Mouse (Mus musculus): ENCODE data around the gene Cep70. TPM values are rescaled to one million over a fixed set of nuclear protein-coding genes. Genes with fewer than 3 reads are reported as not detected.

The Cep70 gene
- total RNA-seq (2014; rRNA removed) (31.8 and 36.6 TPM in 2 replicates), polyA plus RNA-seq (2015; fragmentation: Nextera tagmentation; extraction: Ambion mirVana) (43.4 and 50.8 TPM in 2 replicates)

GRCm38 (mm10) chr9:99243190-99243894 is at the start of gene Cep70:
Cep70 (plus strand) TSS chr9:99243367.
- no peak; the same call in 1 of the 2 replicates for TF ChIP-seq CTCF (IDR thresholded peaks at IDR 0.05)
- peak within 1 kb of the TSS; percentile 86 for H3K27ac ChIP-seq (ENCODE audit: low read depth, low read length)
- peak within 1 kb of the TSS; percentile 64 for H3K4me2 ChIP-seq (ENCODE audit: low read depth, low read length, poor library complexity, severe bottlenecking)
- under 1% methylated on average over 59 of the region's 66 CpGs for WGBS
- H3K27me3 ChIP-seq (ENCODE audit: insufficient read depth, low read length), result no peaks in the 10 kb centered on the region
- no peaks in the 10 kb centered on the region for H3K4me1 ChIP-seq (ENCODE audit: insufficient read depth, low read length)
- peak within 1 kb of the TSS; percentile 84 for H3K9ac ChIP-seq (replicated peaks; ENCODE audit: low read length, poor library complexity, severe bottlenecking)
- H3K9me3 ChIP-seq (ENCODE audit: low read length), result no peaks in the 10 kb centered on the region
- peak; percentile 97 for ATAC-seq (ENCODE audit: low FRiP score)
- peak within 1 kb of the TSS; percentile 86 for H3K4me3 ChIP-seq (ENCODE audit: low read depth, low read length)
- DNase-seq (ENCODE audit: low spot score), result peak; percentile 97
- no peaks in the 10 kb centered on the region for H3K36me3 ChIP-seq (ENCODE audit: insufficient read depth, low read length)

GRCm38 (mm10) chr9:99212643-99213042 is 30.5 kb upstream of the Cep70 start:
- WGBS, result 76% methylated on average over 2 of the region's 2 CpGs
- Histone ChIP-seq H3K4me2 (ENCODE audit: low read depth, low read length, poor library complexity, severe bottlenecking) (no peak overlapping the region), H3K27me3 (ENCODE audit: insufficient read depth, low read length) (no peaks in the 10 kb centered on the region), H3K9me3 (ENCODE audit: low read length) (no peaks in the 10 kb centered on the region), H3K4me3 (ENCODE audit: low read depth, low read length) (no peak overlapping the region), H3K27ac (ENCODE audit: low read depth, low read length) (no peak overlapping the region), H3K36me3 (ENCODE audit: insufficient read depth, low read length) (no peaks in the 10 kb centered on the region), H3K4me1 (ENCODE audit: insufficient read depth, low read length) (no peaks in the 10 kb centered on the region), H3K9ac (replicated peaks; ENCODE audit: low read length, poor library complexity, severe bottlenecking) (no peak overlapping the region)
- ATAC-seq (ENCODE audit: low FRiP score) (no peak), DNase-seq (ENCODE audit: low spot score) (no peak)
- TF ChIP-seq CTCF (IDR thresholded peaks at IDR 0.05), result no peak

- WGBS, result 73% methylated on average over 2 of the region's 2 CpGs
- TF ChIP-seq CTCF (IDR thresholded peaks at IDR 0.05), result no peak
- Histone ChIP-seq H3K4me1 (ENCODE audit: insufficient read depth, low read length) (no peaks in the 10 kb centered on the region), H3K9me3 (ENCODE audit: low read length) (no peaks in the 10 kb centered on the region), H3K4me3 (ENCODE audit: low read depth, low read length) (no peak overlapping the region), H3K27ac (ENCODE audit: low read depth, low read length) (no peak overlapping the region), H3K9ac (replicated peaks; ENCODE audit: low read length, poor library complexity, severe bottlenecking) (no peak overlapping the region), H3K36me3 (ENCODE audit: insufficient read depth, low read length) (no peaks in the 10 kb centered on the region), H3K27me3 (ENCODE audit: insufficient read depth, low read length) (no peaks in the 10 kb centered on the region), H3K4me2 (ENCODE audit: low read depth, low read length, poor library complexity, severe bottlenecking) (no peak overlapping the region)
- no peak for ATAC-seq (ENCODE audit: low FRiP score)
- DNase-seq (ENCODE audit: low spot score), result no peak
These were observed 27.0 kb upstream of the Cep70 start for GRCm38 (mm10) chr9:99216182-99216581.

- H3K36me3 ChIP-seq (ENCODE audit: insufficient read depth, low read length), result no peaks in the 10 kb centered on the region
- no peaks in the 10 kb centered on the region for H3K27me3 ChIP-seq (ENCODE audit: insufficient read depth, low read length)
- no peaks in the 10 kb centered on the region for H3K4me1 ChIP-seq (ENCODE audit: insufficient read depth, low read length)
- H3K4me3 ChIP-seq (ENCODE audit: low read depth, low read length), result no peak overlapping the region
- ATAC-seq (ENCODE audit: low FRiP score) (no peak), DNase-seq (ENCODE audit: low spot score) (peak; percentile 13)
- WGBS, result 24% methylated on average over 6 of the region's 6 CpGs
- no peaks in the 10 kb centered on the region for H3K9me3 ChIP-seq (ENCODE audit: low read length)
- TF ChIP-seq CTCF (IDR thresholded peaks at IDR 0.05), result no peak
- H3K27ac ChIP-seq (ENCODE audit: low read depth, low read length), result no peak overlapping the region
- no peak overlapping the region for H3K4me2 ChIP-seq (ENCODE audit: low read depth, low read length, poor library complexity, severe bottlenecking)
- no peak overlapping the region for H3K9ac ChIP-seq (replicated peaks; ENCODE audit: low read length, poor library complexity, severe bottlenecking)
These were observed 25.0 kb upstream of the Cep70 start for GRCm38 (mm10) chr9:99217999-99218719.

GRCm38 (mm10) chr9:99221636-99222035 is 21.5 kb upstream of the Cep70 start:
- no peak for TF ChIP-seq CTCF (IDR thresholded peaks at IDR 0.05)
- no peaks in the 10 kb centered on the region for H3K36me3 ChIP-seq (ENCODE audit: insufficient read depth, low read length)
- no peak overlapping the region for H3K9ac ChIP-seq (replicated peaks; ENCODE audit: low read length, poor library complexity, severe bottlenecking)
- DNase-seq (ENCODE audit: low spot score) (no peak), ATAC-seq (ENCODE audit: low FRiP score) (no peak)
- H3K4me3 ChIP-seq (ENCODE audit: low read depth, low read length), result no peak overlapping the region
- H3K4me2 ChIP-seq (ENCODE audit: low read depth, low read length, poor library complexity, severe bottlenecking), result no peak overlapping the region
- no peaks in the 10 kb centered on the region for H3K27me3 ChIP-seq (ENCODE audit: insufficient read depth, low read length)
- H3K9me3 ChIP-seq (ENCODE audit: low read length), result no peaks in the 10 kb centered on the region
- no peak overlapping the region for H3K27ac ChIP-seq (ENCODE audit: low read depth, low read length)
- 89% methylated on average over 4 of the region's 4 CpGs for WGBS
- H3K4me1 ChIP-seq (ENCODE audit: insufficient read depth, low read length), result no peaks in the 10 kb centered on the region

- TF ChIP-seq CTCF (IDR thresholded peaks at IDR 0.05), result no peak
- Histone ChIP-seq H3K27ac (ENCODE audit: low read depth, low read length) (no peak overlapping the region), H3K4me3 (ENCODE audit: low read depth, low read length) (no peak overlapping the region), H3K9me3 (ENCODE audit: low read length) (no peaks in the 10 kb centered on the region), H3K27me3 (ENCODE audit: insufficient read depth, low read length) (no peaks in the 10 kb centered on the region), H3K36me3 (ENCODE audit: insufficient read depth, low read length) (no peaks in the 10 kb centered on the region), H3K9ac (replicated peaks; ENCODE audit: low read length, poor library complexity, severe bottlenecking) (no peak overlapping the region), H3K4me2 (ENCODE audit: low read depth, low read length, poor library complexity, severe bottlenecking) (no peak overlapping the region), H3K4me1 (ENCODE audit: insufficient read depth, low read length) (no peaks in the 10 kb centered on the region)
- DNase-seq (ENCODE audit: low spot score) (no peak), ATAC-seq (ENCODE audit: low FRiP score) (no peak)
- 30% methylated on average over 3 of the region's 3 CpGs for WGBS
These were observed 18.6 kb upstream of the Cep70 start for GRCm38 (mm10) chr9:99224583-99224982.
